Mouse (Mus musculus) urinary bladder, postnatal 36 days (tissue): ENCODE data around the gene Gm17334.
"Not testable (repeated sequence)": the region's sequence is repeated elsewhere in the genome, so short reads cannot be mapped to it uniquely, and the experiment has no call there.

Experiments used
- DNase-seq, 2 experiments: peaks; one replicate each; pipeline ENCODE4 v3.0.0; 2022; ENCODE audit warnings: low spot score in 2 of 2, mixed read lengths in 1 of 2

Gm17334 gene

GRCm38 (mm10) chr11:53771001-53771744 lies 1.8 kb downstream of the Gm17334 start:
- DNase-seq = no peak

- DNase-seq = peak; percentile 53 to 77
Measured at GRCm38 (mm10) chr11:53770125-53770791, 2.7 kb downstream of the Gm17334 start.

- DNase-seq = peak; percentile 90 to 94
Measured at GRCm38 (mm10) chr11:53769760-53770124, 3.2 kb downstream of the Gm17334 start, which contains the start of gene Irf1. Irf1 (plus strand) TSS chr11:53770014.

- DNase-seq = no peak
Measured at GRCm38 (mm10) chr11:53769185-53769576, 3.8 kb downstream of the Gm17334 start.

GRCm38 (mm10) chr11:53768422-53769184 lies 4.4 kb downstream of the Gm17334 start:
- DNase-seq = no peak

GRCm38 (mm10) chr11:53764581-53764980 lies 8.4 kb downstream of the Gm17334 start:
- DNase-seq = no peak

GRCm38 (mm10) chr11:53763496-53764140 lies 9.4 kb downstream of the Gm17334 start:
- peak; percentile 82 to 89 for DNase-seq

- DNase-seq = peak; percentile 80 to 91
Measured at GRCm38 (mm10) chr11:53762827-53763495, 10.0 kb downstream of the Gm17334 start.

GRCm38 (mm10) chr11:53762426-53762825 lies 10.6 kb downstream of the Gm17334 start:
- no peak for DNase-seq

- peak in 1 of 2 experiments; percentile 68 for DNase-seq
Measured at GRCm38 (mm10) chr11:53761822-53762221, 11.2 kb downstream of the Gm17334 start.

GRCm38 (mm10) chr11:53761284-53761683 lies 11.7 kb downstream of the Gm17334 start:
- no peak for DNase-seq

GRCm38 (mm10) chr11:53759545-53760406 lies 13.2 kb downstream of the Gm17334 start:
- no peak for DNase-seq

- no peak for DNase-seq
Measured at GRCm38 (mm10) chr11:53758791-53759351, 14.1 kb downstream of the Gm17334 start.

GRCm38 (mm10) chr11:53758033-53758432 lies 15.0 kb downstream of the Gm17334 start:
- DNase-seq = not testable (repeated sequence)

GRCm38 (mm10) chr11:53757612-53758011 lies 15.4 kb downstream of the Gm17334 start:
- no peak for DNase-seq

- no peak for DNase-seq
Measured at GRCm38 (mm10) chr11:53755011-53755595, 17.9 kb downstream of the Gm17334 start.

- no peak for DNase-seq
Measured at GRCm38 (mm10) chr11:53749716-53750352, 23.2 kb downstream of the Gm17334 start.

- no peak for DNase-seq
Measured at GRCm38 (mm10) chr11:53749306-53749705, 23.7 kb downstream of the Gm17334 start.

GRCm38 (mm10) chr11:53748614-53749013 lies 24.4 kb downstream of the Gm17334 start:
- no peak for DNase-seq
